ENCODE assay signal across 8 mouse cellular contexts in the genomic region with DNA sequence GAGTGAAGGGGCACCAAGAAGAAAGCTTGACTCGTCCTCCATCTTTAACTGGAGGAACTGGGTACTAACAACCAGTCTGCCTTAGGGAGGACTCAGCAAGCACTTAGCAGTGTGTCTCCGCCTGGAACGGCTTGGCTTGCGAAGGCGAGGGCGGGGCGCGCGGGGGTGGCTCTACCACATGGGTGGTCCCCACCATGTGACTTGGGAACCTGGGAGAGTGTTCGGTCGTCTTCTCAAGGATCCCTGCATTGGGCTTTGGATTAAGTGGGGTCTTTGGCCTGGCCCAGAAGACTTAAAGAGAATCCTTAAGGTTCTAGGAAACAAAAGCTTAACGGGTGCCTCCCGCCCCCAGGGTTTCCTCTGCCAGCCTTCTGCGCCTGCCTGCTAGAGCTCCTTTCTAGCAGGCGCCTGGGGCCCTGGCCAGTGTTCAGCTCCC. TPM values are rescaled to one million over a fixed set of nuclear protein-coding genes. Genes with fewer than 3 reads are reported as not detected.
DNase-seq lines count a peak whose midpoint lies in the region; ATAC-seq lines count a peak whose summit lies in the region.

No protein-coding gene starts in this region.

- peak; percentile 60 for DNase-seq in adrenal gland, postnatal 25 days
- DNase-seq in cerebellum, postnatal 4 days (ENCODE audit: low spot score in 2 of 2): peak; percentile 48 to 74
- DNase-seq in gastrocnemius, adult 18-20 months (ENCODE audit: low spot score): peak; percentile 43
- peak; percentile 78 for DNase-seq in limb, embryonic 10.5 days (ENCODE audit: low spot score)

- peak overlapping the region; percentile 40 for H3K9ac ChIP-seq in hindbrain, embryonic 12.5 days
- peak overlapping the region; percentile 45 for H3K9ac ChIP-seq in midbrain, embryonic 12.5 days (replicated peaks)
- H3K9ac ChIP-seq in stomach, embryonic 14.5 days (replicated peaks; ENCODE audit: low read depth, low read length): no peak overlapping the region

- peak overlapping the region; percentile 56 for H3K4me2 ChIP-seq in hindbrain, embryonic 12.5 days (replicated peaks)
- peak overlapping the region; percentile 52 for H3K4me2 ChIP-seq in midbrain, embryonic 12.5 days (replicated peaks)
- peak overlapping the region; percentile 37 for H3K4me2 ChIP-seq in stomach, embryonic 14.5 days (replicated peaks; ENCODE audit: low read depth, low read length)

- peak; percentile 76 for ATAC-seq in hindbrain, embryonic 12.5 days (ENCODE audit: low FRiP score)
- peak; percentile 70 for ATAC-seq in midbrain, embryonic 12.5 days (ENCODE audit: low FRiP score, low read depth)
- peak; percentile 79; the same call in 1 of the 2 replicates for ATAC-seq in stomach, embryonic 14.5 days (ENCODE audit: insufficient number of reproducible peaks, insufficient read depth, low FRiP score, low read depth)
- no peak for ATAC-seq in inflammation-experienced regulatory T-cells, adult 6 months

- H3K9me3 ChIP-seq in hindbrain, embryonic 12.5 days (replicated peaks): no peaks in the 10 kb centered on the region
- H3K9me3 ChIP-seq in limb, embryonic 10.5 days (replicated peaks): no peaks in the 10 kb centered on the region
- H3K9me3 ChIP-seq in midbrain, embryonic 12.5 days: no peaks in the 10 kb centered on the region
- no peaks in the 10 kb centered on the region for H3K9me3 ChIP-seq in stomach, embryonic 14.5 days (ENCODE audit: control insufficient read depth, low read depth, low read length)

- no peak overlapping the region for H3K27ac ChIP-seq in hindbrain, embryonic 12.5 days
- H3K27ac ChIP-seq in limb, embryonic 10.5 days: peak overlapping the region; percentile 84
- no peak overlapping the region for H3K27ac ChIP-seq in midbrain, embryonic 12.5 days (replicated peaks)
- peak overlapping the region; percentile 29; the same call in 1 of the 2 replicates for H3K27ac ChIP-seq in stomach, embryonic 14.5 days (ENCODE audit: low read length)

- WGBS in hindbrain, embryonic 12.5 days: 4% methylated on average over 15 of the region's 15 CpGs
- 2% methylated on average over 15 of the region's 15 CpGs for WGBS in limb, embryonic 10.5 days
- under 1% methylated on average over 15 of the region's 15 CpGs for WGBS in midbrain, embryonic 12.5 days
- 4% methylated on average over 15 of the region's 15 CpGs for WGBS in stomach, embryonic 14.5 days

- peaks cover 9% of the 10 kb centered on the region; the same call in 1 of the 2 replicates for H3K27me3 ChIP-seq in hindbrain, embryonic 12.5 days
- peaks cover 21% of the 10 kb centered on the region for H3K27me3 ChIP-seq in limb, embryonic 10.5 days (ENCODE audit: low read depth, poor library complexity, severe bottlenecking)
- peaks cover 31% of the 10 kb centered on the region for H3K27me3 ChIP-seq in midbrain, embryonic 12.5 days
- no peaks in the 10 kb centered on the region for H3K27me3 ChIP-seq in stomach, embryonic 14.5 days (ENCODE audit: control insufficient read depth, insufficient read depth, low read length)

- H3K36me3 ChIP-seq in hindbrain, embryonic 12.5 days: no peaks in the 10 kb centered on the region
- no peaks in the 10 kb centered on the region for H3K36me3 ChIP-seq in limb, embryonic 10.5 days
- no peaks in the 10 kb centered on the region for H3K36me3 ChIP-seq in midbrain, embryonic 12.5 days
- H3K36me3 ChIP-seq in stomach, embryonic 14.5 days (ENCODE audit: control insufficient read depth, insufficient read depth, low read length): no peaks in the 10 kb centered on the region

- peaks cover 21% of the 10 kb centered on the region for H3K4me1 ChIP-seq in hindbrain, embryonic 12.5 days
- peaks cover 42% of the 10 kb centered on the region for H3K4me1 ChIP-seq in limb, embryonic 10.5 days
- peaks cover 14% of the 10 kb centered on the region for H3K4me1 ChIP-seq in midbrain, embryonic 12.5 days
- H3K4me1 ChIP-seq in stomach, embryonic 14.5 days (ENCODE audit: control insufficient read depth, insufficient read depth, low read length): peaks cover 8% of the 10 kb centered on the region; the same call in 1 of the 2 replicates

- H3K4me3 ChIP-seq in hindbrain, embryonic 12.5 days: peak overlapping the region; percentile 29
- peak overlapping the region; percentile 48 for H3K4me3 ChIP-seq in limb, embryonic 10.5 days
- H3K4me3 ChIP-seq in midbrain, embryonic 12.5 days: peak overlapping the region; percentile 32
- H3K4me3 ChIP-seq in stomach, embryonic 14.5 days (ENCODE audit: low read depth, low read length): peak overlapping the region; percentile 22; the same call in 1 of the 2 replicates

RNA-seq across cellular contexts. Expression of gene Smo, which starts 16.4 kb away (rescaled TPM):
- 42.9 and 51.2 TPM in 2 replicates for total RNA-seq in adrenal gland, postnatal 25 days (2021)
- 1 to 10 TPM; 2.3 to 3.4 TPM for total RNA-seq in gastrocnemius, adult 18-20 months (2021)
- 49.4 and 54.1 TPM in 2 replicates for polyA plus RNA-seq in hindbrain, embryonic 12.5 days (2016; fragmentation: Nextera tagmentation; extraction: Ambion mirVana)
- 67.6 and 69.3 TPM in 2 replicates for polyA plus RNA-seq in limb, embryonic 10.5 days (2016; fragmentation: Nextera tagmentation; extraction: Ambion mirVana)
- 46.3 and 48.8 TPM in 2 replicates for polyA plus RNA-seq in midbrain, embryonic 12.5 days (2016; fragmentation: Nextera tagmentation; extraction: Ambion mirVana)
- polyA plus RNA-seq in stomach, embryonic 14.5 days (2014; fragmentation: Nextera tagmentation; extraction: Ambion mirVana): 49.8 and 58.4 TPM in 2 replicates
- not detected for polyA plus RNA-seq in inflammation-experienced regulatory T-cells, adult 6 months (2017; shearing (Covaris generic))

RNA-seq across cellular contexts. Expression of gene Tspan33, which starts 24.9 kb away (rescaled TPM):
- 1.2 and 1.3 TPM in 2 replicates for total RNA-seq in adrenal gland, postnatal 25 days (2021)
- total RNA-seq in gastrocnemius, adult 18-20 months (2021): 1 to 10 TPM; 2.6 to 3.6 TPM
- polyA plus RNA-seq in hindbrain, embryonic 12.5 days (2016; fragmentation: Nextera tagmentation; extraction: Ambion mirVana): 8.2 and 9.2 TPM in 2 replicates
- polyA plus RNA-seq in limb, embryonic 10.5 days (2016; fragmentation: Nextera tagmentation; extraction: Ambion mirVana): 6.7 and 7.0 TPM in 2 replicates
- 7.7 and 9.5 TPM in 2 replicates for polyA plus RNA-seq in midbrain, embryonic 12.5 days (2016; fragmentation: Nextera tagmentation; extraction: Ambion mirVana)
- 2.2 and 2.3 TPM in 2 replicates for polyA plus RNA-seq in stomach, embryonic 14.5 days (2014; fragmentation: Nextera tagmentation; extraction: Ambion mirVana)
- polyA plus RNA-seq in inflammation-experienced regulatory T-cells, adult 6 months (2017; shearing (Covaris generic)): under 1 TPM in 2 of 3 experiments, not detected in 1; 0.12 to 0.39 TPM

RNA-seq across cellular contexts. Expression of gene Ahcyl2, which starts 48.9 kb away (rescaled TPM):
- total RNA-seq in adrenal gland, postnatal 25 days (2021): 137 and 156 TPM in 2 replicates
- total RNA-seq in gastrocnemius, adult 18-20 months (2021): 10 to 100 TPM; 17.9 to 23.7 TPM
- polyA plus RNA-seq in hindbrain, embryonic 12.5 days (2016; fragmentation: Nextera tagmentation; extraction: Ambion mirVana): 21.8 and 25.3 TPM in 2 replicates
- 14.1 and 15.9 TPM in 2 replicates for polyA plus RNA-seq in limb, embryonic 10.5 days (2016; fragmentation: Nextera tagmentation; extraction: Ambion mirVana)
- polyA plus RNA-seq in midbrain, embryonic 12.5 days (2016; fragmentation: Nextera tagmentation; extraction: Ambion mirVana): 17.2 and 18.0 TPM in 2 replicates
- 33.9 and 35.1 TPM in 2 replicates for polyA plus RNA-seq in stomach, embryonic 14.5 days (2014; fragmentation: Nextera tagmentation; extraction: Ambion mirVana)
- polyA plus RNA-seq in inflammation-experienced regulatory T-cells, adult 6 months (2017; shearing (Covaris generic)): 10 to 100 TPM; 28.9 to 79.9 (median 60.8) TPM

Comparison
In these comparisons a context has a peak if more than half of its experiments do, and no peak if none do; other contexts are left out.
1. H3K27ac ChIP-seq: peak in limb, embryonic 10.5 days (single experiment) and stomach, embryonic 14.5 days (single experiment); none in hindbrain, embryonic 12.5 days (single experiment) and midbrain, embryonic 12.5 days (single experiment).
2. RNA of gene Smo, which starts 16.4 kb away (polyA plus RNA-seq): 67.6 to 69.3 TPM in limb, embryonic 10.5 days, 49.8 to 58.4 TPM in stomach, embryonic 14.5 days, 49.4 to 54.1 TPM in hindbrain, embryonic 12.5 days and 46.3 to 48.8 TPM in midbrain, embryonic 12.5 days; not detected in inflammation-experienced regulatory T-cells, adult 6 months; every median in the first group is over 10 times any median in the second.
3. Peak in every context shown above with its lines, with median percentiles within 50 percentile points of each other: DNase-seq, H3K4me2 ChIP-seq and H3K4me3 ChIP-seq.